Comparison of ENCODE assay signal across 9 mouse cellular contexts in genomic region chrX:6922165-6922564, GRCm38 (mm10).
A peak's percentile ranks its signal among the peaks of the same experiment; 100 is the strongest.
DNase-seq lines count a peak whose midpoint lies in the region; ATAC-seq and TF ChIP-seq lines count a peak whose summit lies in the region.
"Had no signal": no experiment of that assay in that cellular context is flagged by ENCODE, and none has a peak within 500 bp of the region (broad histone marks: within the 10 kb centered on the region; RNA-seq: fewer than 3 reads in every experiment).

No protein-coding gene starts in this region.

- H3K36me3 ChIP-seq in limb, embryonic 14.5 days (ENCODE audit: control insufficient read depth, insufficient read depth, low read length): no peaks in the 10 kb centered on the region
- H3K36me3 ChIP-seq in limb, embryonic 10.5 days: no peaks in the 10 kb centered on the region
- H3K36me3 ChIP-seq in forebrain, embryonic 15.5 days: no peaks in the 10 kb centered on the region
- H3K36me3 ChIP-seq: limb, embryonic 15.5 days had no signal

- no peaks in the 10 kb centered on the region for H3K9me3 ChIP-seq in limb, embryonic 14.5 days (ENCODE audit: control insufficient read depth, low read length)
- H3K9me3 ChIP-seq in limb, embryonic 10.5 days (replicated peaks): no peaks in the 10 kb centered on the region
- H3K9me3 ChIP-seq in forebrain, embryonic 15.5 days: no peaks in the 10 kb centered on the region
- H3K9me3 ChIP-seq: limb, embryonic 15.5 days had no signal

- H3K4me2 ChIP-seq in limb, embryonic 14.5 days (replicated peaks; ENCODE audit: low read depth, low read length, severe bottlenecking): no peak overlapping the region
- H3K4me2 ChIP-seq in forebrain, embryonic 15.5 days (replicated peaks): no peak overlapping the region
- H3K4me2 ChIP-seq: limb, embryonic 15.5 days had no signal

- no peak overlapping the region for H3K27ac ChIP-seq in limb, embryonic 14.5 days (replicated peaks; ENCODE audit: low read depth, low read length)
- no peak overlapping the region for H3K27ac ChIP-seq in limb, embryonic 10.5 days
- no peak overlapping the region for H3K27ac ChIP-seq in forebrain, embryonic 15.5 days (replicated peaks)
- H3K27ac ChIP-seq: limb, embryonic 15.5 days had no signal

- 53% methylated on average over 5 of the region's 5 CpGs for WGBS in limb, embryonic 14.5 days
- WGBS in limb, embryonic 10.5 days: 79% methylated on average over 5 of the region's 5 CpGs
- 73% methylated on average over 5 of the region's 5 CpGs for WGBS in forebrain, embryonic 15.5 days

- H3K4me1 ChIP-seq in limb, embryonic 14.5 days (ENCODE audit: control insufficient read depth, insufficient read depth, low read length): no peaks in the 10 kb centered on the region
- no peaks in the 10 kb centered on the region for H3K4me1 ChIP-seq in limb, embryonic 10.5 days
- H3K4me1 ChIP-seq in forebrain, embryonic 15.5 days: no peaks in the 10 kb centered on the region
- H3K4me1 ChIP-seq: limb, embryonic 15.5 days had no signal

- no peak for TF ChIP-seq POLR2A in limb, embryonic 14.5 days (IDR thresholded peaks at IDR 0.05; ENCODE audit: borderline replicate concordance, extremely low read depth, insufficient read depth, insufficient read length)

- H3K4me3 ChIP-seq in limb, embryonic 14.5 days (replicated peaks; ENCODE audit: low read length): no peak overlapping the region
- no peak overlapping the region for H3K4me3 ChIP-seq in limb, embryonic 10.5 days
- no peak overlapping the region for H3K4me3 ChIP-seq in forebrain, embryonic 15.5 days
- H3K4me3 ChIP-seq: limb, embryonic 15.5 days had no signal

- peak; percentile 57; the same call in 1 of the 2 replicates for ATAC-seq in limb, embryonic 14.5 days (ENCODE audit: low FRiP score, low read depth)
- ATAC-seq in megakaryocyte progenitor cell, adult 5-6 weeks (replicated peaks; ENCODE audit: poor library complexity): peak; percentile 94
- ATAC-seq in forebrain, embryonic 15.5 days (replicated peaks): no peak

- H3K27me3 ChIP-seq in limb, embryonic 14.5 days (ENCODE audit: control insufficient read depth, insufficient read depth, low read length): no peaks in the 10 kb centered on the region
- H3K27me3 ChIP-seq in limb, embryonic 10.5 days (ENCODE audit: low read depth, poor library complexity, severe bottlenecking): no peaks in the 10 kb centered on the region
- H3K27me3 ChIP-seq in forebrain, embryonic 15.5 days: no peaks in the 10 kb centered on the region
- H3K27me3 ChIP-seq: limb, embryonic 15.5 days had no signal

- peak; percentile 7 for DNase-seq in adrenal gland, adult 2 months
- DNase-seq in adrenal gland, adult 18-20 months (ENCODE audit: low spot score in 2 of 2): no peak
- DNase-seq in limb, embryonic 14.5 days (ENCODE audit: low spot score): peak; percentile 42
- DNase-seq in limb, embryonic 10.5 days (ENCODE audit: low spot score): no peak
- peak; percentile 1 for DNase-seq in c-Kit-positive CD71-positive TER-119-positive erythroid progenitor cells, embryonic 14.5 days (ENCODE audit: low spot score)
- no peak for DNase-seq in left cerebral cortex, adult 8-10 months (ENCODE audit: low spot score in 2 of 2)

- H3K9ac ChIP-seq in limb, embryonic 14.5 days (ENCODE audit: low read depth, low read length, severe bottlenecking): no peak overlapping the region
- no peak overlapping the region for H3K9ac ChIP-seq in forebrain, embryonic 15.5 days (replicated peaks)
- H3K9ac ChIP-seq: limb, embryonic 15.5 days had no signal

Comparison
In these comparisons a context has a peak if more than half of its experiments do, and no peak if none do; other contexts are left out.
1. DNase-seq: peak in adrenal gland, adult 2 months (single experiment), limb, embryonic 14.5 days (single experiment) and c-Kit-positive CD71-positive TER-119-positive erythroid progenitor cells, embryonic 14.5 days (single experiment); none in adrenal gland, adult 18-20 months (0 of 2), limb, embryonic 10.5 days (single experiment) and left cerebral cortex, adult 8-10 months (0 of 2).